Mouse (Mus musculus): Measurements from ENCODE around the gene Rfxank.

DNA sequence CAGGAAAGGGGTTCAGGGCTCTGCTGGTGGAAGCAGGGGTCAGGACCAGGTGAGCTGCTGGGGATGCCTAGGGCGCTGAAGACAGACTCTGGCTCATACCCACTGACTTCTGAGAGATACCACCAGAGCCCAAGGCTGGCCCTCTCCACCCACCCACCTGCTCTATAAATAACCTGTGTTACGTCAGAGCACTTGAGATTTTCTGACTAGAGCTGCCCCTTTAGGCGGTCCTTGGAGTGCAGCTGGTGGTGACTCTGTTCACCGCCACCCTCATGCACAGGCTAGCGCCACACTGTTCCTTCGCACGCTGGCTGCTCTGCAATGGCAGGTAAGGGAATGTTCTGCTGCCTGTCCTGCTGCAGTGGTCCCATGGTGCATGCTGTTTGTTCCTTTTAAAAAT, 35.1 kb upstream of the Rfxank start:
- no peak for TF ChIP-seq POLR2A (IDR thresholded peaks at IDR 0.05; ENCODE audit: borderline replicate concordance, insufficient read depth, low read length)
- TF ChIP-seq CTCF (IDR thresholded peaks at IDR 0.05; ENCODE audit: borderline replicate concordance, insufficient read depth, low read depth, low read length): no peak

Measured in cerebellum, adult 2 months (tissue).